Mouse (Mus musculus) heart, postnatal 0 days (tissue): ENCODE data around the gene Padi2. TPM values are rescaled to one million over a fixed set of nuclear protein-coding genes. Genes with fewer than 3 reads are reported as not detected.
A peak's percentile ranks its signal among the peaks of the same experiment; 100 is the strongest.

ENCODE experiments used
- ATAC-seq: fragments of 200-750 bp; cut with Nextera tagmentation; 2 replicates; pipeline ENCODE4 v1.8.0; 2017; ENCODE audit warnings: low read depth, moderate number of reproducible peaks, moderate library complexity; ENCODE audit not compliant: insufficient read depth
- DNase-seq: peaks from one replicate; pipeline ENCODE4 v3.0.0-alpha.2; 2016; ENCODE audit warnings: low spot score
- H3K27ac ChIP-seq: fragments of 300-500 bp; sonication (generic); 2 replicates; pipeline ENCODE4 v1.5.1; 2014; ENCODE audit warnings: low read depth, mild to moderate bottlenecking
- H3K27me3 ChIP-seq: fragments of 300-500 bp; sonication (generic); 2 replicates; pipeline ENCODE4 v1.6.1; 2014; ENCODE audit warnings: low read length, mixed read lengths; ENCODE audit not compliant: control insufficient read depth, insufficient read depth
- H3K36me3 ChIP-seq: fragments of 300-500 bp; sonication (generic); replicated peaks from 2 replicates; pipeline ENCODE4 v1.6.1; 2014; ENCODE audit warnings: low read length, mixed read lengths; ENCODE audit not compliant: control insufficient read depth, insufficient read depth
- H3K4me1 ChIP-seq: fragments of 300-500 bp; sonication (generic); 2 replicates; pipeline ENCODE4 v1.6.1; 2014; ENCODE audit warnings: antibody characterized with exemption; ENCODE audit not compliant: control insufficient read depth, insufficient read depth
- H3K4me2 ChIP-seq: fragments of 300-500 bp; sonication (generic); 2 replicates; pipeline ENCODE4 v1.6.1; 2014; ENCODE audit warnings: low read depth, mild to moderate bottlenecking, low read length, moderate library complexity
- H3K4me3 ChIP-seq: fragments of 300-500 bp; sonication (generic); 2 replicates; pipeline ENCODE4 v1.5.1; 2014; ENCODE audit warnings: low read depth, low read length
- H3K9ac ChIP-seq: fragments of 300-500 bp; sonication (generic); replicated peaks from 2 replicates; pipeline ENCODE4 v1.6.1; 2014; ENCODE audit warnings: low read depth, low read length, mixed read lengths
- H3K9me3 ChIP-seq: fragments of 300-500 bp; sonication (generic); replicated peaks from 2 replicates; pipeline ENCODE4 v1.6.1; 2016; ENCODE audit warnings: low read length; ENCODE audit not compliant: control insufficient read depth
- CTCF ChIP-seq: IDR thresholded peaks from 2 replicates; pipeline ENCODE4 v1.5.1; 2016; ENCODE audit warnings: antibody characterized with exemption, control low read depth, low read depth
- EP300 ChIP-seq: IDR thresholded peaks from 2 replicates; pipeline ENCODE4 v1.6.1; 2016; ENCODE audit warnings: antibody characterized with exemption, low read depth
- whole genome bisulfite sequencing: fragments of 180-500 bp; shearing (Covaris S2); extraction: QIAGEN DNeasy Blood & Tissue Kit; methylation state at CpG from one replicate; pipeline ENCODE4 v1.1.7; 2014; 5-methylcytosine and 5-hydroxymethylcytosine counted together
- polyA plus RNA-seq: library from polyadenylated mRNA; unstranded; fragments of >200 nt; fragmentation: Nextera tagmentation; extraction: Ambion mirVana; gene quantifications from 2 replicates; pipeline ENCODE4 v1.2.1, GENCODE M21; 2015
- total RNA-seq: library from RNA; depleted of rRNA; stranded (reverse); fragments of >200 nt; gene quantifications from 2 replicates; pipeline ENCODE4 v1.2.3, GENCODE M21; 2014; ENCODE audit warnings: low replicate concordance

Padi2 gene
- total and polyA plus RNA-seq, 2 experiments from 2014 or later = 0.31 to 0.44 TPM

DNA sequence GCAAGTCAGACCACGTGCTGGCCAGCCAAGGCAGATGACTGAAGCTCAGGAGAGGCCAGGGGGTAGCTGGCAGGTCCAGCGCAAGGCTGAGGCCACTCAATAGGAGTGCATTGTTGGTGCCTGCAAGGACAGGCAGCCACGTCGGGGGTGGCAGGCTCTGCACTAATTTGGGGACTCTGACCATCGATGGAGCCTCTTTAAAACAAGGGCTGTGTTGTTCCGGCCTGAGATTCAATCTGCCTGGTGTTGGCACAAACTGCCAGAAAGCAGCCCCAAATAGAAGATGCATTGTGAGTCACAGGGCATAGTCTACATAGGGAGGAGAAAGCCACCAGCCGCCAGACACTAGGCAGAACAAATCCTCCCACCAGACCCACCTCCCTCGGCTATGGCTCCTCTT is 23.6 kb downstream of the Padi2 start:
- DNase-seq = no peak
- H3K4me1 ChIP-seq = peaks cover 19% of the 10 kb centered on the region
- ATAC-seq = no peak
- WGBS = 53% methylated on average over 8 of the region's 8 CpGs
- no peak overlapping the region for H3K4me2 ChIP-seq
- no peaks in the 10 kb centered on the region for H3K36me3 ChIP-seq
- H3K4me3 ChIP-seq = no peak overlapping the region
- TF ChIP-seq EP300 (no peak), CTCF (no peak)
- H3K9me3 ChIP-seq = no peaks in the 10 kb centered on the region
- no peak overlapping the region for H3K9ac ChIP-seq
- no peaks in the 10 kb centered on the region for H3K27me3 ChIP-seq
- H3K27ac ChIP-seq = no peak overlapping the region

DNA sequence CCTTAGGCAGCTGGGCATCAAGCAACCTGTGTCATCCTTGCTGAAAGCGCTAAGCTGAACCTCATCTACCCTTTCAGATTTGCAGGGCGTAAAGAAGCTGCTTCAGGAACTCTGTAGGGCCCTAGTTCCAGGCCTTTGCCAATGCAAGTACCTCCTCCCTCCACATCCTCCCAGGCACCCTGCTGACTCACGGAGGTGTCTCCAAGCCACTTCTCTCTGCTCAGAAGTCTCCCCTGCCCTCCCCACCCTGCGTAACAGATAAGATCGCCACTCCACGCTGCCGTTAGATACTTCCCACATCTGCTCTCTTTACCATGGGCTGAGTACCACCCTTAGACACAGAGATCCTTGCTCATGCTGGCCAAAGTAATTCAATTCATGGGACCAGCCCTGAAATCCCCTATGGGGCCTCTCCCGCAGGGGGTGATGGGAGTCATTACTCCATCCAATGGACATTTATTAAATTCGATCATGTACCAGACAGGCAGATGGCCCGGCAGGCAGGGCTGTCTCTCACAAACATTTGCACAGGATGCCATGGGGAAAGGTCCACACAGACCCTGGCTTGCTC is 24.8 kb downstream of the Padi2 start:
- no peaks in the 10 kb centered on the region for H3K36me3 ChIP-seq
- 60% methylated on average over 10 of the region's 10 CpGs for WGBS
- H3K27ac ChIP-seq = no peak overlapping the region
- H3K4me1 ChIP-seq = peaks cover 10% of the 10 kb centered on the region
- DNase-seq = no peak
- TF ChIP-seq EP300 (no peak), CTCF (no peak)
- ATAC-seq = no peak
- H3K27me3 ChIP-seq = no peaks in the 10 kb centered on the region
- no peak overlapping the region for H3K4me2 ChIP-seq
- no peak overlapping the region for H3K9ac ChIP-seq
- no peak overlapping the region for H3K4me3 ChIP-seq
- H3K9me3 ChIP-seq = no peaks in the 10 kb centered on the region

DNA sequence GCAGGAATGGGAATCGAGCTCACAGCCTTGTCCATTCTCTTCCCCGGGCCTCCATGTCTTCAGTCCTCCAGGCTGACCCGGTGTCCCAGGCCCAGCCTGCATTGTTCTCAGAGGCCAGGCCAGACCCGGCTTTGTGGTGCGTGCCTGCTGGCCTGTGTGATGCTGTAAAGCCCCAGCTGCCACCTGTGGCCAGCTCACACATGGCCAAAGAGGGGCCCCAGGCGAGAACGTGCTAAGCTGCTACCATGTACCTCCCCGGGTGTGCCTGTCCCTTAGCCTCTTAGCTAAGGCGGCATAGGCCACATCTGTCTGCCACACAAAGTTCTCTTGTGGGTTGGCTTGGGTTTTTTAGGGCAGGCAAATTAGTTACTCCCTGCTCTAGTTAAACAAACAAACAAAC is 29.5 kb downstream of the Padi2 start:
- no peaks in the 10 kb centered on the region for H3K27me3 ChIP-seq
- 77% methylated on average over 9 of the region's 9 CpGs for WGBS
- H3K4me3 ChIP-seq = no peak overlapping the region
- no peak for TF ChIP-seq CTCF
- TF ChIP-seq EP300 = no peak
- ATAC-seq = no peak
- H3K4me1 ChIP-seq = no peaks in the 10 kb centered on the region
- no peak overlapping the region for H3K4me2 ChIP-seq
- peaks cover 4% of the 10 kb centered on the region; the same call in 1 of the 2 replicates for H3K9me3 ChIP-seq
- no peak overlapping the region for H3K9ac ChIP-seq
- H3K36me3 ChIP-seq = no peaks in the 10 kb centered on the region
- H3K27ac ChIP-seq = no peak overlapping the region
- no peak for DNase-seq

DNA sequence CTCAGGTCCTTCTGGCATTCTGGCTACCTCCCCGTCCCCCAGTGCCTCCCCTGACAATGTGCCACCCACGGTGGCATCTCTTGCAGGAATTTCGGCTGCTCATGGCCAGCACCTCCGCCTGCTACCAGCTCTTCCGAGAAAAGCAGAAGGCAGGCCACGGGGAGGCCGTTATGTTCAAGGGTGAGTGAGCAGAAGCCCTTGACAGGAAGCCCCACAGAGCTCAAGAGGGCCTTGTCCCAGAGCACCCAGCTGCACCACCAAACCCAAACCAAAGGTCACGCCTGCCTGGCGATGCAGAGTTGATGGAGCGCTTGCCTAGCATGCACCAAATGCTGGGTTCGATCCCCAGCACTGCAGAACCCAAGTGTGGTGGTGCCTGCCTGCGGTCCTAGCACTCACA is 38.2 kb downstream of the Padi2 start:
- TF ChIP-seq CTCF (no peak), EP300 (no peak)
- H3K4me1 ChIP-seq = no peaks in the 10 kb centered on the region
- H3K9ac ChIP-seq = no peak overlapping the region
- peak overlapping the region; percentile 66; the same call in 1 of the 2 replicates for H3K27ac ChIP-seq
- no peaks in the 10 kb centered on the region for H3K36me3 ChIP-seq
- ATAC-seq (no peak), DNase-seq (no peak)
- H3K4me2 ChIP-seq = no peak overlapping the region
- no peak overlapping the region for H3K4me3 ChIP-seq
- 0 out of 2 replicates have a peak, but pooled peaks cover 6% of the 10 kb centered on the region for H3K9me3 ChIP-seq
- 87% methylated on average over 12 of the region's 12 CpGs for WGBS
- no peaks in the 10 kb centered on the region for H3K27me3 ChIP-seq

DNA sequence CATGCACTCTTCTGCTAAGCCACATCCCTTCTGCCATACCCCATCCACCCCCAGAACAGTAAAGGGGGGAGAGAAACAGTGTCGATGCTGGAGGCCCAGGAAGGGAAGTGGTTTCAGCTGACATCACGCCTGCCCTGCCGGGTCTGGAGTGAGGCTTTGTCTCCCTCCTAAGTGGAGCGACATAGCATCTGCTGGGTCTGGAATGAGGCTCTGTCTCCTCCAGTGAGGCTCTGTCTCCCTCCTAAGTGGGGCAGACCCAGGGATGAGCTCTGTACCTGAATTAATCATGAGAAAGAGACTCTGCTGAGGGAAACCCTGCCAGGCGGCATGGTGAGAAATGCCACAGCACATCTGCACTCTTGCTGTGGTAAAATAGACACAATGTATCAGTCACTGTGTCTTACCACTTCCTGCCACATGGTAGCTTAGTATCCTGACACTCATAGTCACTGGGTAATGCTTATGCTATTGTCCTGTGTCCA is 38.9 kb downstream of the Padi2 start:
- no peak overlapping the region for H3K4me2 ChIP-seq
- TF ChIP-seq CTCF (no peak), EP300 (no peak)
- H3K9me3 ChIP-seq = 0 out of 2 replicates have a peak, but pooled peaks cover 6% of the 10 kb centered on the region
- no peak for DNase-seq
- H3K27ac ChIP-seq = peak overlapping the region; percentile 41; the same call in 1 of the 2 replicates
- H3K27me3 ChIP-seq = no peaks in the 10 kb centered on the region
- H3K36me3 ChIP-seq = no peaks in the 10 kb centered on the region
- no peak overlapping the region for H3K4me3 ChIP-seq
- no peaks in the 10 kb centered on the region for H3K4me1 ChIP-seq
- no peak for ATAC-seq
- no peak overlapping the region for H3K9ac ChIP-seq
- 60% methylated on average over 5 of the region's 5 CpGs for WGBS

DNA sequence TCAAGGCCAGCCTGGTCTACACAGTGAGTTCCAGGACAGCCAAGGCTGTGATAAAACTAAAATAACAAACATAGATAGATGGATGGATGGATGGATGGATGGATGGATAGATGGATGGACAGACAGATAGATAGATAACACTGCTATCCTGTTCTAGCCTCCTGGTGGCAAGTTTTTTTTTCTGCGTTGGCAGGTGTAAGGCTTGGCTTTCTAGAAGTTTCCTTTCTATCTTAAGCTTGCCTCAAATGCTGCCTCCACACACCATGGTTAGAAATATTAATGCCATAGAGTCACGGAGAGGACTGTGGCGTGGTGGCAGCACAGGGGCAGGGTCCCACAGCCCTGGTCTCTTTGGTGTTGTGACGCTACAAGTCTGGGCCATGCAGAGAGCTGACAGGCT is 39.4 kb downstream of the Padi2 start:
- no peak for ATAC-seq
- Histone ChIP-seq H3K27me3 (no peaks in the 10 kb centered on the region), H3K9me3 (0 out of 2 replicates have a peak, but pooled peaks cover 6% of the 10 kb centered on the region), H3K4me1 (no peaks in the 10 kb centered on the region), H3K36me3 (no peaks in the 10 kb centered on the region), H3K9ac (no peak overlapping the region), H3K4me2 (no peak overlapping the region), H3K27ac (peak overlapping the region; percentile 41; the same call in 1 of the 2 replicates), H3K4me3 (no peak overlapping the region)
- no peak for TF ChIP-seq EP300
- TF ChIP-seq CTCF = no peak
- 85% methylated on average over 4 of the region's 4 CpGs for WGBS
- no peak for DNase-seq
